Mouse (Mus musculus) MEL (cell line): ENCODE measurements around the gene Gga3. TPM values are rescaled to one million over a fixed set of nuclear protein-coding genes. Genes with fewer than 3 reads are reported as not detected.

Source experiments
- DNase-seq: peaks from one replicate; pipeline ENCODE4 v3.0.0; 2011; ENCODE audit warnings: low read depth, low spot score
- H3K27ac ChIP-seq: 2 replicates; pipeline ENCODE4 v1.5.1; 2012; ENCODE audit warnings: low read depth, mild to moderate bottlenecking, control low read depth, low read length, moderate library complexity; ENCODE audit not compliant: control insufficient read depth
- H3K27me3 ChIP-seq, 2 experiments: fragments of 150-350 bp in 1 of 2; sonication (generic) in 1 of 2; 2 replicates each; pipeline ENCODE4 v1.6.1; 2012; ENCODE audit warnings: low read length in 2 of 2, mild to moderate bottlenecking in 2 of 2, improper control_type of control experiment in 1 of 2, moderate library complexity in 1 of 2; ENCODE audit not compliant: insufficient read depth in 2 of 2, control insufficient read depth in 1 of 2
- H3K36me3 ChIP-seq, 2 experiments: 2 replicates each; pipeline ENCODE4 v1.6.1; 2012 to 2014; ENCODE audit warnings: low read length in 2 of 2, improper control_type of control experiment in 1 of 2, inconsistent platforms in 1 of 2, mild to moderate bottlenecking in 1 of 2; ENCODE audit not compliant: insufficient read depth in 2 of 2, control insufficient read depth in 1 of 2
- H3K4me1 ChIP-seq, 2 experiments: fragments of 150-350 bp in 1 of 2; sonication (generic) in 1 of 2; 2 replicates each; pipeline ENCODE4 v1.6.1; 2012; ENCODE audit warnings: low read length in 2 of 2, improper control_type of control experiment in 1 of 2, mild to moderate bottlenecking in 1 of 2; ENCODE audit not compliant: insufficient read depth in 2 of 2, control insufficient read depth in 1 of 2
- H3K4me3 ChIP-seq, 2 experiments: fragments of 150-350 bp in 1 of 2; sonication (generic) in 1 of 2; 2 replicates each; pipeline ENCODE4 v1.5.1; 2012; ENCODE audit warnings: low read depth in 2 of 2, low read length in 2 of 2, mild to moderate bottlenecking in 2 of 2, moderate library complexity in 2 of 2, control low read depth in 1 of 2, improper control_type of control experiment in 1 of 2; ENCODE audit not compliant: control insufficient read depth in 1 of 2, insufficient read depth in 1 of 2
- H3K79me2 ChIP-seq: 2 replicates; pipeline ENCODE4 v1.6.1; 2012; ENCODE audit warnings: mild to moderate bottlenecking, low read length, moderate library complexity; ENCODE audit not compliant: control insufficient read depth, poor library complexity, insufficient read depth
- H3K9ac ChIP-seq: 2 replicates; pipeline ENCODE4 v1.6.1; 2012; ENCODE audit warnings: low read depth, mild to moderate bottlenecking, control low read depth, low read length, moderate library complexity; ENCODE audit not compliant: control insufficient read depth, poor library complexity, severe bottlenecking
- H3K9me3 ChIP-seq: fragments of 150-350 bp; sonication (generic); replicated peaks from 2 replicates; pipeline ENCODE4 v1.6.1; 2012; ENCODE audit warnings: mild to moderate bottlenecking, low read length, improper control_type of control experiment, moderate library complexity; ENCODE audit not compliant: insufficient read depth
- CHD2 ChIP-seq: IDR thresholded peaks from 2 replicates; pipeline ENCODE4 v1.6.1; 2011; ENCODE audit warnings: low read length, improper control_type of control experiment
- CTCF ChIP-seq, 3 experiments: IDR thresholded peaks in 2 of 3; conservative IDR thresholded peaks in 1 of 3; 2 replicates each; pipeline ENCODE4 v1.5.1; 2011 to 2012; ENCODE audit warnings: low read length in 3 of 3, low read depth in 2 of 3, mild to moderate bottlenecking in 2 of 3, improper control_type of control experiment in 1 of 3, inconsistent platforms in 1 of 3, mixed read lengths in 1 of 3, moderate library complexity in 1 of 3; ENCODE audit not compliant: control insufficient read depth in 1 of 3, insufficient read depth in 1 of 3, poor library complexity in 1 of 3, severe bottlenecking in 1 of 3
- ELF1 ChIP-seq: IDR thresholded peaks from 2 replicates; pipeline ENCODE4 v1.6.1; 2014; ENCODE audit warnings: low read depth, mild to moderate bottlenecking, inconsistent platforms, low read length, improper control_type of control experiment, moderate library complexity
- EP300 ChIP-seq, 2 experiments: IDR thresholded peaks; 2 replicates each; pipeline ENCODE4 v1.6.1; 2011; ENCODE audit warnings: improper control_type of control experiment in 2 of 2, low read length in 2 of 2, low read depth in 1 of 2, mild to moderate bottlenecking in 1 of 2
- ETS1 ChIP-seq: IDR thresholded peaks from 2 replicates; pipeline ENCODE4 v1.6.1; 2012; ENCODE audit warnings: low read depth, mild to moderate bottlenecking, inconsistent platforms, low read length, improper control_type of control experiment, moderate library complexity
- GATA1 ChIP-seq: IDR thresholded peaks from 2 replicates; pipeline ENCODE4 v1.6.1; 2011; ENCODE audit warnings: low read depth, low read length, improper control_type of control experiment
- HCFC1 ChIP-seq: IDR thresholded peaks from 2 replicates; pipeline ENCODE4 v1.6.1; 2012; ENCODE audit warnings: low read depth, mild to moderate bottlenecking, inconsistent platforms, low read length, improper control_type of control experiment, moderate library complexity
- JUND ChIP-seq: IDR thresholded peaks from 2 replicates; pipeline ENCODE4 v1.6.1; 2011; ENCODE audit warnings: low read depth, mild to moderate bottlenecking, improper control_type of control experiment, low read length
- MAFK ChIP-seq: IDR thresholded peaks from 2 replicates; pipeline ENCODE4 v1.6.1; 2011; ENCODE audit warnings: low read depth, mild to moderate bottlenecking, low read length, improper control_type of control experiment, borderline replicate concordance
- MAX ChIP-seq: IDR thresholded peaks from 2 replicates; pipeline ENCODE4 v1.6.1; 2011; ENCODE audit warnings: low read length, improper control_type of control experiment
- NELFE ChIP-seq: IDR thresholded peaks from 2 replicates; pipeline ENCODE4 v1.6.1; 2011; ENCODE audit warnings: low read depth, low read length, improper control_type of control experiment
- NRF1 ChIP-seq: IDR thresholded peaks from 2 replicates; pipeline ENCODE4 v1.6.1; 2014; ENCODE audit warnings: low read depth, mild to moderate bottlenecking, inconsistent platforms, low read length, improper control_type of control experiment, moderate library complexity; ENCODE audit not compliant: poor library complexity, insufficient read depth, severe bottlenecking
- POLR2A ChIP-seq, 2 experiments: IDR thresholded peaks; 2 replicates each; pipeline ENCODE4 v1.6.1; 2011 to 2012; ENCODE audit warnings: low read length in 2 of 2, mild to moderate bottlenecking in 2 of 2, control low read depth in 1 of 2, improper control_type of control experiment in 1 of 2, low read depth in 1 of 2, moderate library complexity in 1 of 2; ENCODE audit not compliant: control insufficient read depth in 1 of 2, insufficient read depth in 1 of 2, poor library complexity in 1 of 2
- RAD21 ChIP-seq: IDR thresholded peaks from 2 replicates; pipeline ENCODE4 v1.6.1; 2011; ENCODE audit warnings: mild to moderate bottlenecking, low read depth, low read length, improper control_type of control experiment
- SIN3A ChIP-seq: IDR thresholded peaks from 2 replicates; pipeline ENCODE4 v1.6.1; 2012; ENCODE audit warnings: low read length, improper control_type of control experiment, inconsistent platforms
- TBP ChIP-seq: IDR thresholded peaks from 2 replicates; pipeline ENCODE4 v1.8.0; 2011; ENCODE audit warnings: low read depth, low read length, improper control_type of control experiment
- TCF12 ChIP-seq: IDR thresholded peaks from 2 replicates; pipeline ENCODE4 v1.6.1; 2014; ENCODE audit warnings: low read depth, mild to moderate bottlenecking, inconsistent platforms, low read length, improper control_type of control experiment, moderate library complexity
- USF1 ChIP-seq: IDR thresholded peaks from 2 replicates; pipeline ENCODE4 v1.6.1; 2014; ENCODE audit warnings: low read depth, mild to moderate bottlenecking, inconsistent platforms, low read length, improper control_type of control experiment, moderate library complexity
- USF2 ChIP-seq, 2 experiments: IDR thresholded peaks; 2 replicates each; pipeline ENCODE4 v1.6.1; 2011 to 2012; ENCODE audit warnings: improper control_type of control experiment in 2 of 2, low read length in 2 of 2, borderline replicate concordance in 1 of 2, inconsistent platforms in 1 of 2, low read depth in 1 of 2, mild to moderate bottlenecking in 1 of 2; ENCODE audit not compliant: insufficient read depth in 1 of 2
- ZC3H11A ChIP-seq: IDR thresholded peaks from 2 replicates; pipeline ENCODE4 v1.6.1; 2012; ENCODE audit warnings: low read depth, mild to moderate bottlenecking, inconsistent platforms, low read length, improper control_type of control experiment
- ZMIZ1 ChIP-seq: IDR thresholded peaks from 2 replicates; pipeline ENCODE4 v1.6.1; 2012; ENCODE audit warnings: low read depth, mild to moderate bottlenecking, inconsistent platforms, low read length, improper control_type of control experiment, moderate library complexity
- ZNF384 ChIP-seq: IDR thresholded peaks from 2 replicates; pipeline ENCODE4 v1.6.1; 2012; ENCODE audit warnings: low read depth, mild to moderate bottlenecking, inconsistent platforms, low read length, improper control_type of control experiment
- polyA plus RNA-seq, 2 experiments: library from polyadenylated mRNA; stranded (reverse) in 1 of 2; unstranded in 1 of 2; fragments of >175 nt in 1 of 2; fragments of >200 nt in 1 of 2; gene quantifications; 2 replicates each; pipeline versions ENCODE4 v1.2.1 to v1.2.4; 2012; ENCODE audit warnings: low replicate concordance in 2 of 2, low read depth in 1 of 2; ENCODE audit not compliant: insufficient read length in 2 of 2, insufficient read depth in 1 of 2, missing spikeins in 1 of 2
- total RNA-seq: library from RNA; depleted of rRNA; stranded (reverse); fragments of 300-350 nt; gene quantifications from 2 replicates; pipeline ENCODE4 v1.2.3, GENCODE M21; 2012

Gga3 gene
- total and polyA plus RNA-seq, 3 experiments = 28.6 to 59.9 TPM; not detected in 1

DNA sequence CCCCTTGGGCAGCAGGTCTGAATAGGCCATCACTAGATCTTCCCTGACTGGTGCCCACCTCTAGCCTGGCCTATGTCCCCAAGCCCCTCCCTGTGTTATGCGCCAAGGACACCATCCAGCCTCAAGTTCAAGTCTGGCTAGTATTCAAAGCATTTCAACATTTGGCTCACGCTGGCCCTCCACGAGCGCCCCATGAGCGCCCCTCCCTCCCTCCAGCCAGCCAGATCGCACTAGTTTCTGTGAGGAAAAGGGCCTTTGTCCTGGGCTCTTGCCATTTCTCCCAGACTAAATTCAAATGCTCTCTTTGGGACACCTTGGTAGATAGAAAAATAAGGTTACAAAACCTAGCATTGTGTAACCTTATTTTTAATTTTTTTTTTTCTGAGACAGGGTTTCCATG lies 12.0 kb upstream of the Gga3 start:
- H3K4me3 ChIP-seq = no peak overlapping the region
- DNase-seq = no peak
- H3K9ac ChIP-seq = no peak overlapping the region
- peaks cover 3 to 13% of the 10 kb centered on the region in 2 experiments; a peak in 3 of 4 replicates for H3K4me1 ChIP-seq
- H3K36me3 ChIP-seq = peaks cover 0 to 7% of the 10 kb centered on the region in 2 experiments; a peak in 3 of 4 replicates
- H3K9me3 ChIP-seq = no peaks in the 10 kb centered on the region
- no peaks in the 10 kb centered on the region for H3K27me3 ChIP-seq
- no peak overlapping the region for H3K27ac ChIP-seq
- H3K79me2 ChIP-seq = peaks cover 5% of the 10 kb centered on the region; the same call in 1 of the 2 replicates
- TF ChIP-seq ELF1 (no peak), ZNF384 (no peak), RAD21 (no peak), POLR2A (IDR thresholded peaks at IDR 0.05; ENCODE audit: control insufficient read depth in 1 of 2, insufficient read depth in 1 of 2, low read depth in 1 of 2, low read length in 2 of 2, poor library complexity in 1 of 2) (no peak), MAX (no peak), ZMIZ1 (no peak), GATA1 (no peak), HCFC1 (no peak), SIN3A (no peak), EP300 (IDR thresholded peaks at IDR 0.05; ENCODE audit: low read depth in 1 of 2, low read length in 2 of 2) (no peak), USF2 (IDR thresholded peaks at IDR 0.05; ENCODE audit: borderline replicate concordance in 1 of 2, insufficient read depth in 1 of 2, low read depth in 1 of 2, low read length in 2 of 2) (no peak), TCF12 (no peak), JUND (no peak), TBP (no peak), MAFK (no peak), NRF1 (no peak), ZC3H11A (no peak), CHD2 (no peak), USF1 (no peak)
- TF ChIP-seq, all 39 proteins: peak for 0

DNA sequence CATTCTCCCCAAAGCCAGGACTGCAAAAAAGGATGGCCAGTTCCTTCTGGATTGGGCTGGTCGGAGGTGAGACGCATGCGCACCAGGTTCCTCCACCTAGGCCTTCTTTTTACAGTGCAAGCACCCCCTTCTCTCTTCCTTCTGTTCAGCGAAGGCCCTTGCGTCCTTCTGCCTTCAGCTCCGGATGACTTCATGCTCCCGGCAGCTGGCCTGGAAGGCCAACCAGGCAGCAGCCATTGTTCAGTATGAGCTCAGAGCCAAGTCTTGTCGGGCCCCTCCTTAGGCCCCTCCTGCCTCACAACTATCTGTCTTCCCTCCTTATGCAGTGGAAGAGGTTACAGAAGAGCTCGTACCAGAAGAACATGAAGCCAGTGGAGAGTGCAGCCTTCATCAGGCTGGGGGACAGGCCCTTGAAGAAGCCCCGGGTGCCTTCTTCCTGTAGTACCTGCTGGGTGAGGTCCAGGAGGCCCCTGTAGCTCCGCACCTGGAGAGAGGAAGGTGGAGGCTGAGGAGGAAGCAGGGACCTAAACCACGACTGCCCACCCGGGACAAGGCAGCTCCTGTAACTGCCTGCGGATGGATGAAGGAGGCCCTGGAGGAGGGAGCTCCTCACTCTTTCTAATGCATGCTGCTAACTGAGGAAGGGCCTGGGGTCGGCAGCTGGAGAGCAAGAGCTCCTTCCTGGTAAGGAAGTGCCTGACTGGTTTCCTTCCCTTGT lies 11.4 kb upstream of the Gga3 start:
- DNase-seq = no peak
- no peaks in the 10 kb centered on the region for H3K27me3 ChIP-seq
- no peaks in the 10 kb centered on the region for H3K9me3 ChIP-seq
- H3K9ac ChIP-seq = no peak overlapping the region
- H3K79me2 ChIP-seq = peaks cover 5% of the 10 kb centered on the region; the same call in 1 of the 2 replicates
- no peak overlapping the region for H3K27ac ChIP-seq
- peaks cover 0 to 7% of the 10 kb centered on the region in 2 experiments; a peak in 3 of 4 replicates for H3K36me3 ChIP-seq
- H3K4me3 ChIP-seq = no peak overlapping the region
- TF ChIP-seq CTCF (IDR thresholded peaks at IDR 0.05 in 2 of 3, conservative IDR thresholded peaks at IDR 0.05 in 1 of 3; ENCODE audit: control insufficient read depth in 1 of 3, insufficient read depth in 1 of 3, low read depth in 2 of 3, low read length in 3 of 3, poor library complexity in 1 of 3, severe bottlenecking in 1 of 3) (no peak), ETS1 (no peak), JUND (no peak), TCF12 (no peak), SIN3A (no peak), NRF1 (no peak), NELFE (no peak)
- H3K4me1 ChIP-seq = peaks cover 3 to 13% of the 10 kb centered on the region in 2 experiments; a peak in 3 of 4 replicates
